Mouse (Mus musculus) liver, embryonic 11.5 days (tissue): ENCODE data around the gene Tnp2. TPM values are rescaled to one million over a fixed set of nuclear protein-coding genes. Genes with fewer than 3 reads are reported as not detected.

Source experiments
- ATAC-seq: fragments of 200-750 bp; cut with Nextera tagmentation; replicated peaks from 2 replicates; pipeline ENCODE4 v1.8.0; 2017; ENCODE audit warnings: moderate number of reproducible peaks, mild to moderate bottlenecking, moderate TSS enrichment, moderate library complexity; ENCODE audit not compliant: low FRiP score
- DNase-seq: peaks from one replicate; pipeline ENCODE4 v3.0.0-alpha.2; 2017; ENCODE audit warnings: low spot score
- H3K27ac ChIP-seq: fragments of 300-500 bp; sonication (generic); 2 replicates; pipeline ENCODE4 v1.5.1; 2014; ENCODE audit warnings: mild to moderate bottlenecking, low read depth, low read length, control low read depth
- H3K27me3 ChIP-seq: fragments of 300-500 bp; sonication (generic); replicated peaks from 2 replicates; pipeline ENCODE4 v1.6.1; 2014; ENCODE audit warnings: low read length, mixed read lengths; ENCODE audit not compliant: control insufficient read depth, insufficient read depth
- H3K36me3 ChIP-seq: fragments of 300-500 bp; sonication (generic); 2 replicates; pipeline ENCODE4 v1.6.1; 2014; ENCODE audit warnings: mild to moderate bottlenecking, low read length, moderate library complexity, mixed read lengths; ENCODE audit not compliant: control insufficient read depth, insufficient read depth
- H3K4me1 ChIP-seq: fragments of 300-500 bp; sonication (generic); replicated peaks from 2 replicates; pipeline ENCODE4 v1.6.1; 2014; ENCODE audit warnings: low read length, mixed read lengths; ENCODE audit not compliant: control insufficient read depth, insufficient read depth
- H3K4me2 ChIP-seq: fragments of 300-500 bp; sonication (generic); 2 replicates; pipeline ENCODE4 v1.6.1; 2014; ENCODE audit warnings: mild to moderate bottlenecking, control low read depth, moderate library complexity
- H3K4me3 ChIP-seq: fragments of 300-500 bp; sonication (generic); 2 replicates; pipeline ENCODE4 v1.5.1; 2014; ENCODE audit warnings: low read depth, low read length, control low read depth
- H3K9ac ChIP-seq: fragments of 300-500 bp; sonication (generic); 2 replicates; pipeline ENCODE4 v1.6.1; 2014; ENCODE audit warnings: low read depth, low read length, control low read depth
- H3K9me3 ChIP-seq: fragments of 300-500 bp; sonication (generic); 2 replicates; pipeline ENCODE4 v1.6.1; 2016; ENCODE audit warnings: low read length, inconsistent platforms, mixed read lengths; ENCODE audit not compliant: control insufficient read depth
- WGBS: fragments of 180-500 bp; shearing (Covaris S2); extraction: QIAGEN DNeasy Blood & Tissue Kit; methylation state at CpG from one replicate; pipeline ENCODE4 v1.1.7; 2014; 5-methylcytosine and 5-hydroxymethylcytosine counted together
- polyA plus RNA-seq: library from polyadenylated mRNA; unstranded; fragments of >200 nt; fragmentation: Nextera tagmentation; extraction: Ambion mirVana; gene quantifications from 2 replicates; pipeline ENCODE4 v1.2.1, GENCODE M21; 2014

The Tnp2 gene
- polyA plus RNA-seq, 1 experiment from 2014 or later, result not detected

DNA sequence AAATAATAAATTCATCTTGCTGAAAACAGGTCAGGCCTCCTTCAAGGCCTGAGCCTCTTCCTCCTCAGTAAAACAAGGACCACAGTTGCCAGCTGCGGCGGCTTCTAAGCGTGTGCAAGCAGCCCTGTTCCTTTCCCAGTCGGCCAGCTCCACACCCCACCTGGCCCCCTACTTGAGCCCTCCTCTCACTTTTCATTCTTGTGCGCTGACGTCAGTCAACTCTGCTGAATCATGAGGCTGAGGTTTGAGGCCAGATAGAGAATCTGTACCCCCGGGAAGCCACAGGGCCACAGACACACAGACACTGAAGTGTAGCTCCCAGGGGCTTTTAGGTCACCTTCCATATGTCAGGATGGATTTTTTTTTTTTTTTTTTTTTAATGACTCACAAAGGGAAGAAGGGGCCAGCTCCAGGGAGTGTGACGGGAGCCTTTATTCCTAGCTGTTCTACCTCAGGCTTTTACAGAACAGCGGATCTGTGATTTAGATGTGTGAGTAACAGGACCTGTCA is 6.5 kb downstream of the Tnp2 start:
- peaks cover 23% of the 10 kb centered on the region for H3K4me1 ChIP-seq
- H3K36me3 ChIP-seq, result no peaks in the 10 kb centered on the region
- ATAC-seq (no peak), DNase-seq (no peak)
- no peak overlapping the region for H3K9ac ChIP-seq
- no peak overlapping the region; the same call in 1 of the 2 replicates for H3K4me2 ChIP-seq
- H3K27ac ChIP-seq, result no peak overlapping the region
- peaks cover 27% of the 10 kb centered on the region for H3K27me3 ChIP-seq
- 51% methylated on average over 9 of the region's 9 CpGs for WGBS
- H3K9me3 ChIP-seq, result no peaks in the 10 kb centered on the region
- H3K4me3 ChIP-seq, result no peak overlapping the region

DNA sequence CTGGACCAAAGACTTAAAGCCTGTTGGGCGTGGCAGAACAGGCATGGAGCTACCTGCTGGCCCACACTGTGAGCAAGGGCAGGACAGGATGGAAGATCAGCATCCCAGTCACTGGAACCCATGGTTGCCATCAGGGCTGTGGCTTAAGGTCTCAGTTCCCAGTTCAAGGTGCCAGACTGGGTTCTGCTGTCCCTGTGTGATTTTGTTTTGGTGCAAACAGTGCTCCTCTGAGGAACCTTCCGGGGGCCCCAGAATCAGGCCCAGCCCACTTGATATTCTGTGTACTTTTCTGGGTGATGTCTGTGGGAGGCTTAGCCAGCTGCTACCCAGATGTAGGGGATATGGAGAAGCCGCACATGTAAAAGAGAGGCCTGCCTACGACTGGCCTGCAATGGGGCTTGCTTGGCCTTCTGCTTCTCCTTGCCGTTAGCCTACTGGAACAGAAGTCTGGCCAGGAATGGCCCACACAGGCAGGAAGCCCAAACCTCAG is 7.8 kb downstream of the Tnp2 start:
- no peak overlapping the region for H3K4me3 ChIP-seq
- no peak overlapping the region for H3K27ac ChIP-seq
- no peak overlapping the region for H3K4me2 ChIP-seq
- ATAC-seq (no peak), DNase-seq (no peak)
- H3K4me1 ChIP-seq, result peaks cover 20% of the 10 kb centered on the region
- H3K36me3 ChIP-seq, result no peaks in the 10 kb centered on the region
- no peak overlapping the region for H3K9ac ChIP-seq
- H3K27me3 ChIP-seq, result peaks cover 27% of the 10 kb centered on the region
- no peaks in the 10 kb centered on the region for H3K9me3 ChIP-seq
- 75% methylated on average over 5 of the region's 5 CpGs for WGBS

DNA sequence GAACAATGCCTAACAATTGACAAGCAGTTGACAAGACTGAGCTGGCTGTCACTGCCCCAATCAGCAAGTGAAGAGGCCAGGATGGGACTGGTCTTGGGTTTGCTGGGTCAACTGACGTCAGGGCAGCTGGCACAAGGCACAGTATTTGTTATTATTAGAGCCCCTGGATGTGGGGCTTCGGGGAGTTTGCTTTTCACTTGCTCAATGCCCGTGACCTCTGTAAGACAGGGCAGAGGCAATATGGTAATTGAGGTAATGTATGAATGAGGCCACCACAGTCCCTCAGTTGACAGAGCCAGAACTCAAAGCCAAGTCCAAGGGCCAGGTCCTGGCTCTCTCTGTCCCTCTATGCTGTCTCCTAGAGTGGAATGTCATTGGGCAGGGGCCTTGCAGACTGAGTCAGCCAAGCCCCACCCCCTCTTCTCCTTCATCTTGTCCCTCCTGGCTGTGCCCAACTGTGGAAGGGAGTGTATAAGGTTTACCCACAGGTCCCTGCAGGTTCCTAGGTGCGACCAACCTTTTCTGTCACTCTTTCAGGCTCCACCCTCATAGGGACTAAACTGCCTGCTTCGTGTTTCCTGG is 10.8 kb downstream of the Tnp2 start:
- peaks cover 4% of the 10 kb centered on the region for H3K27me3 ChIP-seq
- ATAC-seq, result no peak
- H3K27ac ChIP-seq, result no peak overlapping the region
- H3K36me3 ChIP-seq, result no peaks in the 10 kb centered on the region
- H3K4me2 ChIP-seq, result no peak overlapping the region
- no peak overlapping the region for H3K9ac ChIP-seq
- H3K4me3 ChIP-seq, result no peak overlapping the region
- H3K9me3 ChIP-seq, result no peaks in the 10 kb centered on the region
- DNase-seq, result no peak
- WGBS, result 64% methylated on average over 5 of the region's 5 CpGs
- H3K4me1 ChIP-seq, result peaks cover 13% of the 10 kb centered on the region

DNA sequence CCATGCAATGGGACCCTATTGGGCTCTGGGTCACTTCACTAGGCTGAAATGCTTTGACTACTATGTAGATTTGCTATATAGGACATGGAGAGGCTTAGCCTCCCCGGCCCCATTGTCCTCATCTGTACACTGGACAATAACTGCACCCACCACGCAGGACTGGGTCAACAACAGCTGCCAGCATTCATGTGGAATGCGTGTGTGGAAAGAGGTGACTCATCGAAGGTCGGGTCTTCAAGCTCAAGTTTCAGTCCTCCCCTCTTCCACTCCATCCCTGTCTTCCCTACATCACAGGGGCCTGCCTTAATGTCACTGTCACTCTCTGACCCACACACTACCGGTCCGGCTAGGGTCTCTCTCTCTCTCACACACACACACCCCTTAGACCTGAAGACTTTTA is 12.1 kb downstream of the Tnp2 start:
- ATAC-seq (no peak), DNase-seq (no peak)
- Histone ChIP-seq H3K36me3 (no peaks in the 10 kb centered on the region), H3K9ac (no peak overlapping the region), H3K27ac (no peak overlapping the region), H3K4me2 (no peak overlapping the region), H3K4me1 (peaks cover 16% of the 10 kb centered on the region), H3K4me3 (no peak overlapping the region), H3K27me3 (no peaks in the 10 kb centered on the region; the same call in 1 of the 2 replicates), H3K9me3 (no peaks in the 10 kb centered on the region)
- 52% methylated on average over 7 of the region's 7 CpGs for WGBS

DNA sequence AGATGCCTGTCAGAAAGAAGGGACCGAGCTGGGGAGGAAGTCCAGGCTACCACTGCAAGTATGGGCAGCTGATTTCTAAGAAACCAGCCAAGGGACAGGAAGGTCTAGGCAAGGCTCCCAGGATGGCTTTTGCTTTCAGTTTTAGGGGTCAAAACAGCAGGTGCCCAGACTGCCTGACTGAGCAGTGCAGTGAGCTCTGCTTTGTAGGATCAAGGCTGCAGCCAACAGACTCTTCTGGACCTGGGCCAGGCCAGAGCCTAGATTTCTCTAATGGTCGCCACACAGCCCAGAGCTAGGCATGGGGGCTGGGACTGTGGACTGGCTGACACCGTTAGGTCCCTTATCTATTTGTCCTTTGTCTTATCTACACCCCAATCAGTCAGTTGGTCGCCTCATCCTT is 13.7 kb downstream of the Tnp2 start:
- Histone ChIP-seq H3K4me2 (no peak overlapping the region), H3K4me1 (peaks cover 27% of the 10 kb centered on the region), H3K9me3 (no peaks in the 10 kb centered on the region), H3K27ac (no peak overlapping the region), H3K9ac (no peak overlapping the region), H3K27me3 (no peaks in the 10 kb centered on the region; the same call in 1 of the 2 replicates), H3K4me3 (no peak overlapping the region), H3K36me3 (no peaks in the 10 kb centered on the region)
- DNase-seq, result no peak
- ATAC-seq, result no peak
- 23% methylated on average over 4 of the region's 4 CpGs for WGBS

DNA sequence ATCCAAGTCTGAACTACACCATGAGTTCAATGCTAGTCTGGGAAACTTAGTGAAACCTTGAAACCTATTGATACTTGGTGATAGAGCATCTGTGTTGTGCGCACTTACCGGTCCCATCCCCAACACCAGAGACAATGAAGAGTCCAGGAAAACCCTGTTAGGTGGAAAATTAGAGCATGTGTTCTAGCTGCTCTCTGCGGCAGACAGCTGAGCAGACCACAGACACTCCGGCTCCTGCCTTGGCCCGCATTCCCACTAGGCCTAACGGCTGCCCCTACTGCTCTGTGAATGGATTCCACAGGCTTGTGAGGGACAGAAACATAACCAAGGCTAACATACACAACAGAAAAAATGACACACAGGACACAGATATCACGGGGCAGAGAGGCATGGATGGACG is 14.9 kb downstream of the Tnp2 start:
- H3K4me1 ChIP-seq, result peaks cover 33% of the 10 kb centered on the region

DNA sequence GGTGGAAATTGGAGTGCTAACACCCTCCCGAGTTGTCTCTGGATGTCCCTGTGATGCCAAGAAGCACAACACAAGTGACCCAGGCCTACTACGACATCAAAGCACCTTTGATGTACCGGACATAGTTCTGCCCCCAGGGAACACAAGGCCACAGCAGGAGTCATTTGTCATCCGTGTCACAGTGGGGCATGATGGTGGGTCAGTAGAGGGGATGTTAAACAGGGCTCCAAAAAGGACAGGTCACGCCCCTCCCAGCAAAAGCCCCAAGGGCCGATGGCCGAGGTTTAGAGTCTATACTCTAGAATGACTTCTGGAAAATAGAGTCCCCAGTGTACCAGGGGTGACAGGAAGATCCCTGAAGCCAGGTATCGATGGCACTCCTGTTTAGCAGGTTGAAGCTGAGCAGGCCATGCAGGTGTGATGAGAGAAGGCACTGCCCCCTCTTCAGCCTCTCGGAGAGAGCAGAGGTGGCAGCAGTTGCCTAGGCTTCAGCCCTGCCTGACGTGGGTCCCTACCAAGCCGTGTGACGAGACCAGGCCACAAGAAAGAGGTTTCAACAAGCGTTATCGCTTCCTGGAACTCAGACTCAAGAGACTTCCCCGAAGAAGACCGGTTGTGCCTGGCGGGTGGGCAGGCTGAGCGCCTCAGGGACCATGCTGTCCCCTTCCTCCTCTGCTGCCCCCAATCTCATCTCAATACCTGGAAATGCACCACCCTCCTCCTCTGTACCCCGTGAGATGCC is 16.5 kb downstream of the Tnp2 start:
- Histone ChIP-seq H3K4me1 (peaks cover 29% of the 10 kb centered on the region), H3K36me3 (no peaks in the 10 kb centered on the region), H3K4me2 (no peak overlapping the region), H3K9ac (no peak overlapping the region), H3K27me3 (peaks cover 3% of the 10 kb centered on the region; the same call in 1 of the 2 replicates), H3K27ac (no peak overlapping the region), H3K4me3 (no peak overlapping the region), H3K9me3 (no peaks in the 10 kb centered on the region)
- ATAC-seq (peak; percentile 62), DNase-seq (no peak)
- WGBS, result 49% methylated on average over 19 of the region's 19 CpGs

More for the DNA sequence above, 14.9 kb downstream of the Tnp2 start:
- no peaks in the 10 kb centered on the region for H3K9me3 ChIP-seq
- no peak for DNase-seq
- no peak overlapping the region for H3K27ac ChIP-seq
- H3K36me3 ChIP-seq, result no peaks in the 10 kb centered on the region
- 75% methylated on average over 8 of the region's 8 CpGs for WGBS
- H3K27me3 ChIP-seq, result no peaks in the 10 kb centered on the region; the same call in none of the 2 replicates
- no peak for ATAC-seq
- H3K4me2 ChIP-seq, result no peak overlapping the region
- H3K9ac ChIP-seq, result no peak overlapping the region
- H3K4me3 ChIP-seq, result no peak overlapping the region

DNA sequence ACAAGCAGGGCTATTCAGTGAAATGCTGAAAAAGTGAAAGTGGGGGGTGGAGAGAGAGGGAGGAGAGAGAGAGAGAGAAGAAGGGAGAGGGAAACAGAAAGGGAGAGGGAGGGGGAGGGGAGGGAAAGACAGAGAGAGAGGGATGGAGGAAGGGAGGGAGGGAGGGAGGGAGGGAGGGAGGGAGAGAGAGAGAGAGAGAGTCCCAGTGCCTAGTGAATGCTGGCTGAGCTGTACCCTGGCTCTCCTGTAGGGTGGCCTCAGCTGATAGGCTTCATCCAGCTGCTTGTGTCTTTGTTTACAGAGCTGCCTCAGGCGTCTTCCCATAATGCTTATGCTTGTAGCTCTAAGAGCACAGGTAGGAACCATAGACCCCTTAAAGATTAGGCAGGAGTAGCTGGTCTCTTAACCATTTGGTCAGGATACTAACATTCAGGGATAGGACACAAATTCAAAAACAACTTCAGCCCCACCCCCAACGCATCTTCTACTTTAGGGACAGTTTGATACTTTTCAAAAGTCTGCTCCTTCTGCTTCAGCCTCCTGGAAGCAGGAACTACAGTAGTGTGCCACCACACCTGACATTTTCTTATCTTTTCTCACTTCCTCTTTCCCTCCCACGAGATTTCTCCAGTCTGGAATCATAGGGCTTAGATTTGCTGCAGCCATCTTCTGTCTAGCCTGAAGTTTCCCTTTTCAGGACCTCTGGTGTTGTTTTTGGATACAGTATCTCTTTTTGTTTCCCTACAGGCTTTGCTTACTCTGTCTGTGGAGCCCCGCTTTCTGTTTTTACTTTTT is 17.7 kb downstream of the Tnp2 start:
- ATAC-seq, result peak; percentile 47; the same call in 1 of the 2 replicates
- no peak for DNase-seq
- no peak overlapping the region for H3K27ac ChIP-seq
- no peak overlapping the region for H3K4me3 ChIP-seq
- H3K9ac ChIP-seq, result no peak overlapping the region
- no peaks in the 10 kb centered on the region for H3K9me3 ChIP-seq
- no peak overlapping the region for H3K4me2 ChIP-seq
- H3K4me1 ChIP-seq, result peaks cover 29% of the 10 kb centered on the region
- peaks cover 3% of the 10 kb centered on the region; the same call in 1 of the 2 replicates for H3K27me3 ChIP-seq
- WGBS, result 42% methylated on average over 4 of the region's 4 CpGs
- H3K36me3 ChIP-seq, result no peaks in the 10 kb centered on the region
